Mouse (Mus musculus) G1E (cell line): ENCODE measurements around the gene Gss.

Experiments used
- CTCF ChIP-seq: IDR thresholded peaks from 2 replicates; pipeline ENCODE4 v1.5.1; 2012; ENCODE audit warnings: low read depth, low read length, inconsistent platforms, mixed read lengths
- GATA1 ChIP-seq: IDR thresholded peaks from 2 replicates; pipeline ENCODE4 v1.6.1; 2012; ENCODE audit warnings: borderline replicate concordance, low read length, inconsistent platforms, mixed read lengths
- GATA2 ChIP-seq: IDR thresholded peaks from 2 replicates; pipeline ENCODE4 v1.6.1; 2012; ENCODE audit warnings: low read depth, low read length, inconsistent platforms, borderline replicate concordance
- TAL1 ChIP-seq: conservative IDR thresholded peaks from 2 replicates; pipeline ENCODE4 v1.6.1; 2012; ENCODE audit warnings: low read depth, low read length, inconsistent platforms, mixed read lengths

DNA sequence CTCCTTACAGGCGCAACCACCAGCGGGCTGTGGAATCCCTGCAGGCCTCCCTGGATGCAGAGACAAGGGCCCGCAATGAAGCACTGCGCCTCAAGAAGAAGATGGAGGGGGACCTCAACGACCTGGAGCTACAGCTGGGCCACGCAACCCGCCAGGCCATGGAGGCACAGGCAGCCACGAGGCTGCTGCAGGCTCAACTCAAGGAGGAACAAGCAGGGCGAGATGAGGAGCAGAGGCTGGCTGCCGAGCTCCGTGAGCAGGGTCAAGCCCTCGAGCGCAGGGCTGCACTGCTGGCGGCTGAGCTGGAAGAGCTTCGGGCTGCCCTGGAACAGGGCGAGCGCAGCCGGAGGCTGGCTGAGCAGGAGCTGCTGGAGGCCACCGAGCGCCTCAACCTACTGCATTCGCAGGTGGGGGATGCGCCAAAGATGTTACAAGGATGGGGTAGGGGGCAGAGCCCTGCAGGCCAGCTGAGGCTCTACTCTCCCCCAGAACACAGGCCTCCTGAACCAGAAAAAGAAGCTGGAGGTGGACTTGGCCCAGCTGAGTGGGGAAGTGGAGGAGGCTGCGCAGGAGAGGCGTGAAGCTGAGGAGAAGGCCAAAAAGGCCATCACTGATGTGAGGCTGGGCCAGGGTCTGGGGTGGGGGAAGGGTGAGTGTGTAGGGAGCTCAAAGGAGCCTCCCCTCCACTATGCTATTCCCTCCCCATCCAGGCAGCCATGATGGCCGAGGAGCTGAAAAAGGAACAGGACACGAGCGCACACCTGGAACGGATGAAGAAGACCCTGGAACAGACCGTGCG lies 39.7 kb upstream of the Gss start:
- no peak for TF ChIP-seq GATA1
- no peak for TF ChIP-seq TAL1
- no peak for TF ChIP-seq CTCF
- TF ChIP-seq GATA2, result no peak
